Mouse (Mus musculus): ENCODE measurements around the gene Hilpda. TPM values are rescaled to one million over a fixed set of nuclear protein-coding genes. Genes with fewer than 3 reads are reported as not detected.

The Hilpda gene
- 34.8 and 35.3 TPM in 2 replicates for polyA plus RNA-seq (2012)

GRCm38 (mm10) chr6:29272312-29273072, at the start of gene Hilpda:
TSS of gene Hilpda (plus strand) at chr6:29272488.

GRCm38 (mm10) chr6:29279293-29279692, 7.0 kb downstream of the Hilpda start, which contains the start of gene Fam71f2:
TSS of gene Fam71f2 (plus strand) at chr6:29279593.

GRCm38 (mm10) chr6:29318879-29319278, 46.6 kb downstream of the Hilpda start, which contains the start of gene Fam71f1:
TSS of gene Fam71f1 (plus strand) at chr6:29319140.

Other genes with a start within 250 kb of the Hilpda start
- gene Lep, start 212.3 kb upstream of the Hilpda start, polyA plus RNA-seq (2012), result not detected in 2 replicates
- 19.6 and 26.9 TPM in 2 replicates for gene Rbm28, start 107.5 kb upstream of the Hilpda start, polyA plus RNA-seq (2012)
- gene Prrt4, start 92.9 kb upstream of the Hilpda start, polyA plus RNA-seq (2012), result 0.06 TPM in 1 of 2 replicates, not detected in the other
- 351 and 398 TPM in 2 replicates for gene Impdh1, start 56.1 kb upstream of the Hilpda start, polyA plus RNA-seq (2012)
- 0.15 and 0.23 TPM in 2 replicates for gene Fam71f2, start 7.1 kb downstream of the Hilpda start, polyA plus RNA-seq (2012)
- gene Fam71f1, start 46.7 kb downstream of the Hilpda start, polyA plus RNA-seq (2012), result not detected in 2 replicates
- 37.9 and 39.2 TPM in 2 replicates for gene Calu, start 75.6 kb downstream of the Hilpda start, polyA plus RNA-seq (2012)
- gene Opn1sw, start 116.0 kb downstream of the Hilpda start, polyA plus RNA-seq (2012), result not detected in 2 replicates
- 0.03 and 0.10 TPM in 2 replicates for gene Ccdc136, start 123.8 kb downstream of the Hilpda start, polyA plus RNA-seq (2012)
- under 0.01 and 0.02 TPM in 2 replicates for gene Flnc, start 160.8 kb downstream of the Hilpda start, polyA plus RNA-seq (2012)
- 245 and 259 TPM in 2 replicates for gene Atp6v1f, start 195.2 kb downstream of the Hilpda start, polyA plus RNA-seq (2012)
- 0.53 and 0.63 TPM in 2 replicates for gene Atp6v1fnb, start 198.9 kb downstream of the Hilpda start, polyA plus RNA-seq (2012)
- gene Kcp, start 235.5 kb downstream of the Hilpda start, polyA plus RNA-seq (2012), result 0.22 and 0.30 TPM in 2 replicates